Mouse (Mus musculus): ENCODE results near the gene Rnf4. TPM values are rescaled to one million over a fixed set of nuclear protein-coding genes. Genes with fewer than 3 reads are reported as not detected.

Rnf4 gene
- 12.4 TPM for polyA plus RNA-seq (2015; fragmentation: Illumina TruSeq; extraction: RNeasy Lipid Tissue Mini Kit (QIAGEN cat#74804); ENCODE audit: insufficient read depth, low read depth, low replicate concordance)

GRCm38 (mm10) chr5:34336097-34336774 lies at the start of gene Rnf4:
TSS of gene Rnf4 (plus strand) at chr5:34336289.

GRCm38 (mm10) chr5:34288154-34288716 lies 47.9 kb upstream of the Rnf4 start, which contains the start of the genes Zfyve28 and Cfap99:
TSS of gene Zfyve28 (minus strand) at chr5:34288449.
TSS of gene Cfap99 (plus strand) at chr5:34288600.

GRCm38 (mm10) chr5:34369341-34370021 lies 33.4 kb downstream of the Rnf4 start, which contains the start of gene Fam193a:
TSS of gene Fam193a (plus strand) at chr5:34369933.

Other genes starting within 250 kb of the Rnf4 start
- gene Poln, start 166.8 kb upstream of the Rnf4 start, polyA plus RNA-seq (2015; fragmentation: Illumina TruSeq; extraction: RNeasy Lipid Tissue Mini Kit (QIAGEN cat#74804); ENCODE audit: insufficient read depth, low read depth, low replicate concordance) = not detected
- gene Haus3, start 166.8 kb upstream of the Rnf4 start, polyA plus RNA-seq (2015; fragmentation: Illumina TruSeq; extraction: RNeasy Lipid Tissue Mini Kit (QIAGEN cat#74804); ENCODE audit: insufficient read depth, low read depth, low replicate concordance) = 2.1 TPM
- 45.5 TPM for gene Mxd4, start 148.6 kb upstream of the Rnf4 start, polyA plus RNA-seq (2015; fragmentation: Illumina TruSeq; extraction: RNeasy Lipid Tissue Mini Kit (QIAGEN cat#74804); ENCODE audit: insufficient read depth, low read depth, low replicate concordance)
- gene Zfyve28, start 47.8 kb upstream of the Rnf4 start, polyA plus RNA-seq (2015; fragmentation: Illumina TruSeq; extraction: RNeasy Lipid Tissue Mini Kit (QIAGEN cat#74804); ENCODE audit: insufficient read depth, low read depth, low replicate concordance) = 0.26 TPM
- gene Cfap99, start 47.7 kb upstream of the Rnf4 start, polyA plus RNA-seq (2015; fragmentation: Illumina TruSeq; extraction: RNeasy Lipid Tissue Mini Kit (QIAGEN cat#74804); ENCODE audit: insufficient read depth, low read depth, low replicate concordance) = not detected
- gene Fam193a, start 33.6 kb downstream of the Rnf4 start, polyA plus RNA-seq (2015; fragmentation: Illumina TruSeq; extraction: RNeasy Lipid Tissue Mini Kit (QIAGEN cat#74804); ENCODE audit: insufficient read depth, low read depth, low replicate concordance) = 8.3 TPM
- 6.7 TPM for gene Tnip2, start 177.7 kb downstream of the Rnf4 start, polyA plus RNA-seq (2015; fragmentation: Illumina TruSeq; extraction: RNeasy Lipid Tissue Mini Kit (QIAGEN cat#74804); ENCODE audit: insufficient read depth, low read depth, low replicate concordance)
- gene Sh3bp2, start 189.5 kb downstream of the Rnf4 start, polyA plus RNA-seq (2015; fragmentation: Illumina TruSeq; extraction: RNeasy Lipid Tissue Mini Kit (QIAGEN cat#74804); ENCODE audit: insufficient read depth, low read depth, low replicate concordance) = 1.4 TPM
- gene Add1, start 237.4 kb downstream of the Rnf4 start, polyA plus RNA-seq (2015; fragmentation: Illumina TruSeq; extraction: RNeasy Lipid Tissue Mini Kit (QIAGEN cat#74804); ENCODE audit: insufficient read depth, low read depth, low replicate concordance) = 37.8 TPM

Data from pancreas, adult 10 weeks (tissue).